Mouse (Mus musculus) layer of hippocampus, postnatal 25 days (tissue): Measurements from ENCODE around the gene Olfr1197. TPM values are rescaled to one million over a fixed set of nuclear protein-coding genes. Genes with fewer than 3 reads are reported as not detected.

ENCODE experiments used
- DNase-seq, 2 experiments: peaks; one replicate each; pipeline ENCODE4 v3.0.0; 2022; ENCODE audit warnings: mixed read lengths in 2 of 2, low spot score in 1 of 2; ENCODE audit errors: extremely low spot score in 1 of 2
- total RNA-seq, 2 experiments: library from RNA; stranded (reverse); gene quantifications; 2 replicates each; pipeline ENCODE4 v1.2.3; 2021

Olfr1197 gene
- total RNA-seq, result not detected

DNA sequence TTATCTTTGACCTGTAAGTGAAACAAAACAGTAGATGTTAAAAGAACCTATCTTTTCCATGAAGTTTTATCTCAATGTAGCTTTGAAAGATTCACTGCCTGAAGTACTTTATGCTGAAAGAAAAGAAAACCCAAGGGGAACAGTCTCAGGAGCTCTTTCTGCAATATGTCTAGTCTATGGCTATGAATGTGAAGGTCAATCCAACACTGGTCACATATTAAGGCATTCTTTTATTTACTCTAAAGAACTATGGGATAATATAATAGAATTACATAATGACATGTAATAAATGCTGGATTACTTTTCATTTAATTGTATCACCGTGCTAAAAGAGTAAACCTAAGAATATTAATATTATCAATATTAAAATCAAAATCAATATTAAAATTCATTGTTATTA lies at the start of gene Olfr1197:
Gene Olfr1197, minus strand, starts transcription at position 101 of the 400 bp plus-strand sequence.
- no peak for DNase-seq

DNA sequence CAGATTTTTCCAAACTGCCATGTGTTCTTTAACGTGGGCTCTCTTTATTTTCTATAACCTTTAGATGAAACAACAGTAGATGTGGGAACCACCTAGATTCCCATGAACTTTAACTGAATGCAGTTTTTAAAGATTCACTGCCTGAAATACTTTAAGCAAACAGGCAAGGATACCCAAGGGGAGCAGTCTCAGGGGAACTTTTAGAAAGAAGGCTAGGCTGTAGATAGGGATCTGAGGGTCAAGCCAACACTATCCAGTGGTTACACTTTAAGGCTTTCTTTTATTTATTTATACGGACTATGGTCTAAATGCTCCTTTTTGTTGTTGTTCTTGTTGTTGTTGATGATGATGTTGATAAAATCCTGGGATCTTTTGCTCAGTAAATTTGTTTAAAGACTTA lies 38.2 kb upstream of the Olfr1197 start, which contains the start of gene Olfr1200:
Gene Olfr1200, minus strand, starts transcription at position 101 of the 400 bp plus-strand sequence.
- DNase-seq, result no peak

GRCm38 (mm10) chr2:88760369-88760768 lies 28.2 kb upstream of the Olfr1197 start, which contains the start of gene Olfr1199:
TSS of gene Olfr1199 (minus strand) at chr2:88760469.
- DNase-seq, result no peak

- DNase-seq, result no peak
Measured at GRCm38 (mm10) chr2:88751270-88751669, 19.1 kb upstream of the Olfr1197 start, which contains the start of gene Olfr1198. TSS of gene Olfr1198 (minus strand) at chr2:88751370.

GRCm38 (mm10) chr2:88743379-88743778 lies 11.2 kb upstream of the Olfr1197 start:
- no peak for DNase-seq

- DNase-seq, result no peak
Measured at GRCm38 (mm10) chr2:88704497-88704896, 27.7 kb downstream of the Olfr1197 start, which contains the start of gene Olfr1196. TSS of gene Olfr1196 (minus strand) at chr2:88704597.

GRCm38 (mm10) chr2:88689087-88689486 lies 43.1 kb downstream of the Olfr1197 start, which contains the start of gene Olfr1195:
TSS of gene Olfr1195 (minus strand) at chr2:88689187.
- DNase-seq, result no peak

Other genes starting within 250 kb of the Olfr1197 start
- gene Olfr1184, start 248.8 kb downstream of the Olfr1197 start, total RNA-seq, result not detected
- not detected for gene Olfr1185-ps1, start 239.0 kb downstream of the Olfr1197 start, total RNA-seq
- gene Olfr1186, start 213.8 kb downstream of the Olfr1197 start, total RNA-seq, result not detected
- not detected for gene Olfr1188, start 175.4 kb downstream of the Olfr1197 start, total RNA-seq
- gene Olfr1189, start 145.9 kb downstream of the Olfr1197 start, total RNA-seq, result not detected
- under 1 TPM in 1 of 2 experiments, not detected in 1; 0.05 TPM for gene Olfr1191-ps1, start 91.8 kb downstream of the Olfr1197 start, total RNA-seq
- not detected for gene Olfr1192-ps1, start 83.9 kb downstream of the Olfr1197 start, total RNA-seq
- not detected for gene Olfr1193, start 56.7 kb downstream of the Olfr1197 start, total RNA-seq
- not detected for gene Olfr1195, start 43.2 kb downstream of the Olfr1197 start, total RNA-seq
- not detected for gene Olfr1196, start 27.8 kb downstream of the Olfr1197 start, total RNA-seq
- not detected for gene Olfr1198, start 19.0 kb upstream of the Olfr1197 start, total RNA-seq
- not detected for gene Olfr1199, start 28.1 kb upstream of the Olfr1197 start, total RNA-seq
- not detected for gene Olfr1200, start 38.1 kb upstream of the Olfr1197 start, total RNA-seq
- gene Olfr1201, start 60.7 kb upstream of the Olfr1197 start, total RNA-seq, result not detected
- not detected for gene Olfr1202, start 82.1 kb upstream of the Olfr1197 start, total RNA-seq
- gene Olfr1205, start 97.4 kb upstream of the Olfr1197 start, total RNA-seq, result not detected
- gene Olfr1204, start 116.9 kb upstream of the Olfr1197 start, total RNA-seq, result not detected
- not detected for gene Olfr1206, start 130.9 kb upstream of the Olfr1197 start, total RNA-seq
- not detected for gene Olfr1208, start 169.9 kb upstream of the Olfr1197 start, total RNA-seq
- gene Olfr1209, start 182.8 kb upstream of the Olfr1197 start, total RNA-seq, result not detected
- gene Olfr1211, start 205.7 kb upstream of the Olfr1197 start, total RNA-seq, result not detected
- gene Olfr1212, start 221.6 kb upstream of the Olfr1197 start, total RNA-seq, result not detected
- not detected for gene Gm13762, start 247.9 kb upstream of the Olfr1197 start, total RNA-seq